Mouse (Mus musculus) spleen, adult 2 months (tissue): ENCODE measurements around the gene Epb41l4b. TPM values are rescaled to one million over a fixed set of nuclear protein-coding genes. Genes with fewer than 3 reads are reported as not detected.

Experiments used
- DNase-seq, 2 experiments: peaks; one replicate each; pipeline versions ENCODE4 v3.0.0 to v3.0.0-alpha.2; 2012 to 2021; ENCODE audit warnings: low spot score in 2 of 2, low read depth in 1 of 2
- H3K27ac ChIP-seq: fragments of 200-500 bp; 2 replicates; pipeline ENCODE4 v1.5.1; 2012; ENCODE audit warnings: low read length, inconsistent platforms; ENCODE audit not compliant: insufficient read depth
- H3K27me3 ChIP-seq: fragments of 200-500 bp; 2 replicates; pipeline ENCODE4 v1.6.1; 2012; ENCODE audit warnings: mild to moderate bottlenecking, moderate library complexity, low read length, inconsistent platforms; ENCODE audit not compliant: control insufficient read depth, insufficient read depth
- H3K36me3 ChIP-seq: fragments of 200-500 bp; 2 replicates; pipeline ENCODE4 v1.6.1; 2012; ENCODE audit warnings: mild to moderate bottlenecking, low read length, inconsistent platforms; ENCODE audit not compliant: control insufficient read depth, insufficient read depth
- H3K4me1 ChIP-seq: fragments of 200-500 bp; 2 replicates; pipeline ENCODE4 v1.6.1; 2011; ENCODE audit warnings: inconsistent platforms; ENCODE audit not compliant: control insufficient read depth, insufficient read depth, insufficient read length
- H3K4me3 ChIP-seq: fragments of 200-500 bp; 2 replicates; pipeline ENCODE4 v1.5.1; 2011; ENCODE audit warnings: mild to moderate bottlenecking, inconsistent platforms; ENCODE audit not compliant: insufficient read depth, insufficient read length; ENCODE audit errors: extremely low read depth
- CTCF ChIP-seq: fragments of 200-500 bp; IDR thresholded peaks from 2 replicates; pipeline ENCODE4 v1.5.1; 2011; ENCODE audit warnings: mild to moderate bottlenecking, inconsistent platforms; ENCODE audit not compliant: insufficient read depth, insufficient read length, insufficient replicate concordance; ENCODE audit errors: extremely low read depth
- POLR2A ChIP-seq: fragments of 200-500 bp; IDR thresholded peaks from 2 replicates; pipeline ENCODE4 v1.6.1; 2011; ENCODE audit warnings: low read depth, low read length, inconsistent platforms
- WGBS: fragments of 180-500 bp; shearing (Covaris S2); methylation state at CpG from one replicate; pipeline ENCODE4 v1.1.7; 2018; 5-methylcytosine and 5-hydroxymethylcytosine counted together
- polyA plus RNA-seq: library from polyadenylated mRNA; depleted of rRNA; stranded (reverse); fragments of >200 nt; gene quantifications from 2 replicates; pipeline ENCODE4 v1.2.3, GENCODE M21; 2012

The Epb41l4b gene
- polyA plus RNA-seq, 1 experiment: 0.78 TPM

- no peak overlapping the region for H3K27ac ChIP-seq
- H3K36me3 ChIP-seq: no peaks in the 10 kb centered on the region
- peaks cover 3% of the 10 kb centered on the region; the same call in 1 of the 2 replicates for H3K4me1 ChIP-seq
- TF ChIP-seq CTCF (no peak), POLR2A (no peak)
- DNase-seq: no peak
- 35% methylated on average over 5 of the region's 5 CpGs for WGBS
- H3K27me3 ChIP-seq: no peaks in the 10 kb centered on the region
- H3K4me3 ChIP-seq: no peak overlapping the region
Measured at GRCm38 (mm10) chr4:57067801-57068200, 75.4 kb downstream of the Epb41l4b start.

GRCm38 (mm10) chr4:57066936-57067335 is 76.3 kb downstream of the Epb41l4b start:
- Histone ChIP-seq H3K4me1 (peaks cover 3% of the 10 kb centered on the region; the same call in 1 of the 2 replicates), H3K4me3 (no peak overlapping the region), H3K27me3 (no peaks in the 10 kb centered on the region), H3K36me3 (no peaks in the 10 kb centered on the region), H3K27ac (no peak overlapping the region)
- TF ChIP-seq POLR2A (no peak), CTCF (no peak)
- 95% methylated on average over 2 of the region's 2 CpGs for WGBS
- no peak for DNase-seq

GRCm38 (mm10) chr4:57065273-57065672 is 78.0 kb downstream of the Epb41l4b start:
- Histone ChIP-seq H3K36me3 (no peaks in the 10 kb centered on the region), H3K27me3 (no peaks in the 10 kb centered on the region), H3K4me1 (peaks cover 3% of the 10 kb centered on the region; the same call in 1 of the 2 replicates), H3K4me3 (no peak overlapping the region), H3K27ac (no peak overlapping the region)
- TF ChIP-seq POLR2A: no peak
- TF ChIP-seq CTCF: peak; percentile 94
- 41% methylated on average over 4 of the region's 4 CpGs for WGBS
- DNase-seq: peak; percentile 22 to 78

- no peak for DNase-seq
- TF ChIP-seq POLR2A (no peak), CTCF (no peak)
Measured at GRCm38 (mm10) chr4:57064830-57065229, 78.4 kb downstream of the Epb41l4b start.

GRCm38 (mm10) chr4:57060319-57060831 is 82.9 kb downstream of the Epb41l4b start:
- TF ChIP-seq POLR2A: no peak
- no peak for TF ChIP-seq CTCF
- 94% methylated on average over 15 of the region's 15 CpGs for WGBS
- H3K27ac ChIP-seq: no peak overlapping the region
- H3K4me3 ChIP-seq: no peak overlapping the region
- DNase-seq: no peak
- H3K27me3 ChIP-seq: no peaks in the 10 kb centered on the region
- H3K4me1 ChIP-seq: peaks cover 13% of the 10 kb centered on the region
- no peaks in the 10 kb centered on the region for H3K36me3 ChIP-seq

More at GRCm38 (mm10) chr4:57064830-57065229, 78.4 kb downstream of the Epb41l4b start:
- Histone ChIP-seq H3K36me3 (no peaks in the 10 kb centered on the region), H3K27ac (no peak overlapping the region), H3K4me3 (no peak overlapping the region), H3K4me1 (peaks cover 3% of the 10 kb centered on the region; the same call in 1 of the 2 replicates), H3K27me3 (no peaks in the 10 kb centered on the region)
- WGBS: 25% methylated on average over 2 of the region's 2 CpGs

- peaks cover 10% of the 10 kb centered on the region for H3K4me1 ChIP-seq
- no peak overlapping the region for H3K4me3 ChIP-seq
- WGBS: 85% methylated on average over 2 of the region's 2 CpGs
- TF ChIP-seq POLR2A (no peak), CTCF (no peak)
- no peak overlapping the region for H3K27ac ChIP-seq
- DNase-seq: no peak
- H3K27me3 ChIP-seq: no peaks in the 10 kb centered on the region
- H3K36me3 ChIP-seq: no peaks in the 10 kb centered on the region
Measured at GRCm38 (mm10) chr4:57058623-57059022, 84.6 kb downstream of the Epb41l4b start.

GRCm38 (mm10) chr4:57057637-57058036 is 85.6 kb downstream of the Epb41l4b start:
- H3K27ac ChIP-seq: no peak overlapping the region
- no peak for DNase-seq
- H3K4me1 ChIP-seq: peaks cover 10% of the 10 kb centered on the region
- no peaks in the 10 kb centered on the region for H3K27me3 ChIP-seq
- no peak for TF ChIP-seq CTCF
- no peak for TF ChIP-seq POLR2A
- WGBS: 39% methylated on average over 4 of the region's 4 CpGs
- no peak overlapping the region for H3K4me3 ChIP-seq
- no peaks in the 10 kb centered on the region for H3K36me3 ChIP-seq
